Mouse (Mus musculus) gastrocnemius, postnatal 25 days (tissue): Measurements from ENCODE around the gene Mmp23. TPM values are rescaled to one million over a fixed set of nuclear protein-coding genes. Genes with fewer than 3 reads are reported as not detected.
"Not testable (repeated sequence)": the region's sequence is repeated elsewhere in the genome, so short reads cannot be mapped to it uniquely, and the experiment has no call there.

Experiments
- DNase-seq: peaks from one replicate; pipeline ENCODE4 v3.0.0; 2022
- total RNA-seq, 2 experiments: library from RNA; stranded (reverse); gene quantifications; 1 replicate in 1 of 2; 2 replicates in 1 of 2; pipeline ENCODE4 v1.2.3; 2021

Mmp23 gene
- total RNA-seq, 2 experiments from 2014 or later, result 3.0 to 5.0 TPM

- peak; percentile 58 for DNase-seq
Observed at GRCm38 (mm10) chr4:155654456-155655298, 1.5 kb upstream of the Mmp23 start.

- DNase-seq, result no peak
Observed at GRCm38 (mm10) chr4:155654183-155654455, 935 bp upstream of the Mmp23 start.

- no peak for DNase-seq
Observed at GRCm38 (mm10) chr4:155653451-155654182, 433 bp upstream of the Mmp23 start.

GRCm38 (mm10) chr4:155652283-155653085, 700 bp downstream of the Mmp23 start:
- DNase-seq, result no peak

- DNase-seq, result no peak
Observed at GRCm38 (mm10) chr4:155651553-155652269, 1.5 kb downstream of the Mmp23 start.

- DNase-seq, result no peak
Observed at GRCm38 (mm10) chr4:155649355-155649754, 3.8 kb downstream of the Mmp23 start.

GRCm38 (mm10) chr4:155645721-155646120, 7.5 kb downstream of the Mmp23 start:
- no peak for DNase-seq

- DNase-seq, result not testable (repeated sequence)
Observed at GRCm38 (mm10) chr4:155645308-155645707, 7.9 kb downstream of the Mmp23 start, which contains the start of gene Gm10563. Gene Gm10563 (minus strand): TSS chr4:155645408.

- no peak for DNase-seq
Observed at GRCm38 (mm10) chr4:155643531-155643930, 9.7 kb downstream of the Mmp23 start.

- no peak for DNase-seq
Observed at GRCm38 (mm10) chr4:155635766-155636499, 17.3 kb downstream of the Mmp23 start.

GRCm38 (mm10) chr4:155630267-155630666, 22.9 kb downstream of the Mmp23 start:
- DNase-seq, result no peak

GRCm38 (mm10) chr4:155624338-155625291, 28.6 kb downstream of the Mmp23 start, which contains the start of gene Cdk11b:
Gene Cdk11b (plus strand): TSS chr4:155624854.
- DNase-seq, result peak; percentile 96

GRCm38 (mm10) chr4:155618321-155618720, 34.9 kb downstream of the Mmp23 start:
- DNase-seq, result no peak

- DNase-seq, result no peak
Observed at GRCm38 (mm10) chr4:155613264-155613663, 39.9 kb downstream of the Mmp23 start.

GRCm38 (mm10) chr4:155611860-155612259, 41.3 kb downstream of the Mmp23 start:
- no peak for DNase-seq

- no peak for DNase-seq
Observed at GRCm38 (mm10) chr4:155606825-155607224, 46.4 kb downstream of the Mmp23 start.

- no peak for DNase-seq
Observed at GRCm38 (mm10) chr4:155605132-155605531, 48.1 kb downstream of the Mmp23 start.

- DNase-seq, result no peak
Observed at GRCm38 (mm10) chr4:155603801-155604200, 49.4 kb downstream of the Mmp23 start.

- DNase-seq, result no peak
Observed at GRCm38 (mm10) chr4:155602753-155603152, 50.4 kb downstream of the Mmp23 start.

GRCm38 (mm10) chr4:155601997-155602456, 51.2 kb downstream of the Mmp23 start:
- DNase-seq, result no peak
